Mouse (Mus musculus): ENCODE measurements around the gene Fmo5.
A peak's percentile ranks its signal among the peaks of the same experiment; 100 is the strongest.

Fmo5 gene

DNA sequence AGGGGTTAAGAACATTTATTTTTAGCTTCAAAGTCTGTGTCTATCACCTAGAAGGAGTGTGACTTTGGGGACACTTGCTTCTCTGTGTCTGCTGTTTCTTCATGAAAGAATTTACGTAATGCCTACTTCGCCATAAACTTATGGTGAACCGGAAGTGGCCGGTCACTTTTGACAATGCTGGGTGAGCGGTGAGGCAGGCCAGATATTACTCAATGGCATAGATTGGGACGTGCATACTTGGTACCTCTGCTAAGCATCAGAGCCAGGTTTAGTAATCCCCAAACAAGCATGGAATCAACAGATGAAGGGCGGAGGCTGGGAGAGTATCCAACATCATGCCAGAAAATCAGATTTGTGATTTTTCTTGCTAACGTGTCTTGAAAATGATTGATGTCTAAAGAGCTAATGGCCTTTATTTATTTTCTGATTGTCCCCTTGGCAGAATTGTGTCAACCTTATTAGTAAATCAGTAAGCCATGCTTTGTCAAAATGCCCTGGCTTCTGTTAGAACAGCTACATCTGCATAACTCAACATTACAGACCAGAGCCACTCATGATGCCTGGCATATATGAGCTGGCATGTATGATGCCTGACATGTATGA lies 2.8 kb downstream of the Fmo5 start:
- no peak for DNase-seq (ENCODE audit: low spot score)

DNA sequence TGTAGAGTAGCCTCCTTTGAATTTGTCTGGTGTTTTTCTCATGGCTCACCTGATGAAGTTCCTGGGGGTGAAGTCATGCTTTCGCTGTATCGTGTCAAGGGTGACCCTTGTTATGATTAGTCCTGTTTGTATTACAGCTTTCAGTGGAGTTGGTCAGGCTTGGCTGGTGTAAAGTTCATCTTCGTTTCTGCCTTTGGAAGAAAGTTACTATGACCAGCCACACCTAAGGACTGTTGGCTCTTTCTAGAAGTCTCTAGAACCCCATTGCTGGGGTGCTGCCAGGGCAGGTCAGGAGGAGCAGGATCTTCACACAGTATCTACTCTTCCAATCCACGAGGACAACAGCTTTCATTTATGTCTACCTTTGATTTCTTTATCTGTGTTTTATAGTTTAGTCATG lies 4.9 kb downstream of the Fmo5 start:
- DNase-seq (ENCODE audit: low spot score), result no peak

DNA sequence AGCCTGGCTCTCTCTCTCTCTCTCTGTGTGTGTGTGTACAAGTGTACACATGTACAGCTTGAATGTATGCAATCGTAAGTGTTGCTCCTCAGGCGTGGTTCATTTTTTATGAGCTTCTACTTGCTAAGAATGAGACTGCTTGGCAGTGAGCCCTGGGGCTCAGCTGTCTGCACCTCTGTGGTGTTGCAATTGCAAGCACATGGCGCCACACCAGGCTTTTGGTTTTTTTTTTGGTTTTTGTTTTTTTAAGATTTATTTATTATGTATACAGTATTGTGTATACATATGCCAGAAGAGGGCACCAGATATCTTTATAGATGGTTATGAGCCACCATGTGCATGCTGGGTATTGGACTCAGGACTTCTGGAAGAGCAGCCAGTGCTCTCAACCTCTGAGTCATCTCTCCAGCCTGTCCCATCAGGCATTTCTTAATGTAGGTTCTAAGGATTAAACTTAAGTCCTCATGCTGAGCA lies 5.7 kb downstream of the Fmo5 start:
- no peak for DNase-seq (ENCODE audit: low spot score)

DNA sequence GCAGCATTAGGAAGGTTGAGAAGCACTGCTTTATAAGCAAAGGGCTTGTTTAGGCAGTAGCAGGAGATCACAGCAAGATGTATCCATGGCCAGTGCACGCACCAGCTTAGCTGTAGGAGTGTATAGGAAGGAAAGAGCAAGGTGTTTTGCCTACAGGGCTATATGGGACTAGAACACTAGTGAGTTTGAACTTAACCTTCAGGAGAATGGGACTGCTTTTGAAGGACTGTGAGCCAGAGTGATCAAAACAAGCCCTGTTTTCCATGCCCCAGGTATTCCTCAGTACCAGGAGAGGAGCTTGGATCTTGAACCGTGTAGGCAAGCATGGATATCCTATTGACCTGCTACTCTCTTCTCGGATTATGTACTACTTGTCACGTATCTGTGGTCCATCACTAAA lies 12.8 kb downstream of the Fmo5 start:
- DNase-seq (ENCODE audit: low spot score), result no peak

DNA sequence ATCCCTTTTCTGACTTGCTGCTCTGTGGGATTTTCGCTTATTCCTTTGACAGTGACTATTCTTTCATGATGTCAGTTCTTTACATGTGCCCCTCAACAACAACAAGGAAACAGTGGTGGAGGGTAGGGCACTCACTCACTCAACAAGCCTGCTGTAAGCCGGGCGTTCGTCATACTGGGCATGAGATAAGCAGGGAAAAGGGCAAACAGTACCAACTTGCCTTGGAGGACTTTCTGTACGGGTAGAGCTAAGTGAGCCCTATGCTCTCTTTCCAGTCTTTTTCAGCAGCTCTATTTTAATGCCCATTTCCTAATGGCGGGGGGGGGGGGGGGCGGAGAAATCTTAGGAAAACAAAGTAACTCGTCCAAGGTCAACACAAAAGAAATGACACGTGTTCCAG lies 13.4 kb downstream of the Fmo5 start:
- DNase-seq (ENCODE audit: low spot score), result no peak

DNA sequence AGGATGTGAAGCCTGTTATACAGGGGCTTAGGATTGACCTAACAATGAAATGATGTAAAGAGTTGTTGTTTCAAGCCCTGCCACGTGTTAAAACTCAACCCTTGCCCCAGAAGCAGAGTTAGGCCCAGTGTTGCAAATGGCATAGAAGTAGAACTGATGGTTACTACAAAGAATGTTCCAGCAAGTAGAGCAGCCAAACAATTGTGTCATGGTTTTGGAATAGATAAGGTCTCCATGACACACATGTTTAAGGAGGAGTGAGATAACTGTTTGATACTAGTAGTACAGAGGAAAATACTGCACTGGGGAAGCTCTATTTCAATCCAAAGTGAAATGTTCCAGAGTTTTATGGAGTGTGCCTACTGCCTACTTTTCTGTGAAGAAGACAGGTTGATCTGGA lies 19.9 kb downstream of the Fmo5 start:
- no peak for DNase-seq (ENCODE audit: low spot score)

DNA sequence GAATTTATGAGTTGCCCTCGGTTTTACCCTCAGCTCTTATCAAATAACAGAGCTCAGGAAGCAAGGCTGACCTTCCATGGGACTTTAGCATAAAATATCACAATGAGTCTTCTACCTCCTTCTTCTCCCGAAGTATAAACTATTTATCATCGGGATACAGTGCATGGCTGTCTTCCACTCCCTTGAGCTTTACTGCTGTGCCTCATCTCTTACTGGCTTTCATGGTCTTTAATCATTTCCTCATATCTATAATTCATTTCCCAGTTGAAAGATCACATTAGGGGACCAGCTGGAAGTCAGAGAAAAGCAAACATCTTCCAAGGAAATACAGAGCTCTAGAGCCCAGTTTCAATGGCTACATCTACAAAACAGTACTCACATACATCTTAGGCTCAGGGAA lies 20.4 kb downstream of the Fmo5 start:
- no peak for DNase-seq (ENCODE audit: low spot score)

DNA sequence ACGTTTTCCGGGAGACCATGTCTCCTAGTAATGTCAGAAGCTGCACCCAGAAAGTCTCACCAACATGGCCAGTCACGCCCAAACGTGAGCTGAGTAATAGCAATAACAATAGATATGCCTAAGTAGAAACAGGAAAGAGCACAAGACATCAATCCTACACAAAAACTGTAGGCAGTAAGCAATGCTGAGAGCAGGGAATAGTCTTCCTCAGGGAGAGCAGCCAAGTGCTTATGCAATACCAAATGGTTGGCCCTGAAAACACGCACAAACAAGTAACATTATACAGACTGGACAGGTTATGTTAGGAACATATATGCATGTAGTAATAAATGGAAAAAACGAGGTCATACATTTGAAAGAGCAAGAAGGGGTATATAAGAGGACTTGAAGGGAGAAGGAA lies 20.9 kb downstream of the Fmo5 start:
- DNase-seq (ENCODE audit: low spot score), result no peak

DNA sequence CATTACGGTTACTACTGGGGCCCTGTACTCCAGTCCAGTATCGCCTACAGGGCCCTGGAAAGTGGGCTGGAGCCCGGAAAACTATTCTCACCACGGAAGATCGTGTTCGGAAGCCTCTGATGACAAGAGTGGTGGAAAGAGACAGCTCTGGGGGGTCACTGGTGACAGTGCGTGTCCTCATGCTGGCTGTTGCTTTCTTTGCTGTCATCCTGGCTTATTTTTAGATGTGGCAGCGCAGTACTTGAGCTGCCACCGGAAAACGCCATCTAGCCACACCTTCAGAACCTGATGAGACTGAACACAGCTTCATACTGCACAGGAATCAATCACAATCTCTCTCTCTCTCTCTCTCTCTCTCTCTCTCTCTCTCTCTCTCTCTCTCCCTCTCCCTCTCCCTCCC lies 23.0 kb downstream of the Fmo5 start:
- DNase-seq (ENCODE audit: low spot score), result no peak

DNA sequence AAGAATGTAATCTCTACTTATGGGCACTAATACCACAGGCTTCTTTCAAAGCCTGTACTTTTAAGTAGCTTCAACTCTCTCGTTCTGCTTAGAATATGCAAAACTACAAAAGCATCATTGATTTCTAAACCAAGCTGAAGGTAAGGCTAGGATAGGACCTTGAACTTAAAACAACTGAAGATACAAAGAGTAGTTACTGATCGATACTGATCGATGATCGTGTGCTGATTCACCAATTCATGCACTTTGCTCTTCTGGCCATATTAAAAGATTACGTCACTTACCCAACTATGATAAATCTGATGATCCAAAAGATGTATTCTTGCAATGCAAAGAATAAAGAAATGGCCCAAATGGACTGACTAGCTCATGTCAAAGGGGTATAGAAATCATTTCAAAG lies 25.2 kb downstream of the Fmo5 start:
- no peak for DNase-seq (ENCODE audit: low spot score)

DNA sequence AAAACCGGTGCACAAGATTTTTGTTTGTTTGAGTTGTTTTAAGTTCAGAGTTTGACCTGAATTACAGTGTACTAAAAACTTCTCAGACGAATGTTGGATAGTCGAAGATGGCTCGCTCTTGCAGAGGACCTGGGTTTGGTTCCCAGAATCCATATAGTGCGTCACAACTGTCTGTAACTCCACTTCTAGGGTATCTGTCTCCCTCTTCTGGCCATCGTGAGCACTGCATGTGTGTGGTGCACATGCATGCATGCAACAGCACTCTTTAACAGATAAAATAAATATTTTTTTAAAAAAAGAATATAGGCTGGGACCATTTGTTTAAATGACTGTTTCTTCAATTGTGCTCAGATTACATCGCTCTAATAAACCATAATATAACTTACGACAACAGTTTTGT lies 26.3 kb downstream of the Fmo5 start:
- DNase-seq (ENCODE audit: low spot score), result no peak

DNA sequence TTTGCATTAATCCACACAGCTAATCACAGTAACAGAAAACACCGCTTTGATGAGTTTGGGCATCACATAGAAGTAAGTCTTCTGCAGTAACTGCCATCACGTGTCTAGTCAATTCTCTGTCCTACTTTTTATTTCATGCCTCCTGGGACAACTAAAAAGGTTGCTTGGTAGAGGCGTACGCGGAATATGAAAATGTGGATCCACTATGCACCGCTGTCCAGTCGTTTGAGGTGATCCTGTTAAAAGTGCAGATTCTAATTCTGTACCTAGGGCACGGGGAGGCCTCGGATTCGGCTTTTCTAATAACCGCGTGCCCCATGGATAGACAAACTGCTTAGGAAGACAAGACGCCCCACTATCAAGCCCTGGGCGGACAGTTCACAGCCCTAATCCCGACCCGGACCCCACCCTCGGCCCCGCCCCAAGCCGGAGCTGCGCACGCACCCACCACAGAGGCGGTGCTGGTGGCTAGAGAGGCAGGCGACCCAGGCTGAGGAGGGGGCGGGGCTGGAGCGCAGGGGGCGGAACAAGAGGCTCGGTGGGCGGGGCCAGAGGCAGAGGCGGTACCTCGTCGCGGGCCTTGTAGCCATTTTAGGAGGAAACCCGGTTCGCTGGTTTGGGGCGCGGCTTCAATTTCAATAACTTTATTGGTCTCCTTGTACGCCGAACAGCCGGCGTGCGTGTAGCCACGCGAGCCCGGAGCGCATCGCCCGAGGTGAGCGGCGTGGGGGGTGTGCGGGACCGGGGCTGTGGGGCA lies 29.2 kb downstream of the Fmo5 start, which contains the start of gene Prkab2:
TSS of gene Prkab2 (plus strand) at position 539 of the 757 bp plus-strand sequence.
- peak; percentile 100 for DNase-seq (ENCODE audit: low spot score)

DNA sequence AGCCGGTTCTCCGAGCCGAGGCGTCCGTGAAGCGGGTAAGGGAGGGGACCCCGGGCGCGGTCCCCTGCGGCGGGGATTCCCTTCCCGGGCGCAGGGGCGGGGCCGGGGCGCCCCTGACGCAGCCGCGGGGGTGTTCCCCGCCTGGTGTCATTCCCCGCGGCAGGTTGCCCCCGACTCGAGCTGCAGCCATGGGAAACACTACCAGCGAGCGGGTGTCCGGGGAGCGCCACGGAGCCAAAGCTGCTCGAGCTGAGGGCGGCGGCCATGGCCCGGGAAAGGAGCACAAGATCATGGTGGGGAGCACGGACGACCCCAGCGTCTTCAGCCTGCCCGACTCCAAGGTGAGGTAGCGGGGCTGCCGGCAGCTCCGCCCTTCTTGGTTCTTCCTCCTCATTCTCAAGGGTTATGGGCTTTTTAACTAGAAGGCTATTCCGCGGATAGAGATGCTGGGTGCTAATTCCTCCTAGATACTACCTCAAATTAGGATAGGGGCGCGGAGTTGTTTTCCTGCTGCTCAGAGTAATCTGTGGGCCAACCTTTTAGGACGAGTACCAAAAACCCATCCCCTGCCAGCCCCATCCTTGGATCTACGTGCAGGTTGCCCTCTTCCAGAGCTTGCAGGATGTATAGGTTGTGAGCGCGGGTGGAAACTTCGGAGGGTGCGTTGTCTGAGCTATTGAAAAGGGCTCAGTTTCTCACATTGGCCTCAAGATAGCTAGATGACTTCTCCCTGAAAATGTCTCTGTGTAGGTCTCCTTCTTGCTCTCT lies 30.0 kb downstream of the Fmo5 start:
- DNase-seq (ENCODE audit: low spot score), result peak; percentile 31

DNA sequence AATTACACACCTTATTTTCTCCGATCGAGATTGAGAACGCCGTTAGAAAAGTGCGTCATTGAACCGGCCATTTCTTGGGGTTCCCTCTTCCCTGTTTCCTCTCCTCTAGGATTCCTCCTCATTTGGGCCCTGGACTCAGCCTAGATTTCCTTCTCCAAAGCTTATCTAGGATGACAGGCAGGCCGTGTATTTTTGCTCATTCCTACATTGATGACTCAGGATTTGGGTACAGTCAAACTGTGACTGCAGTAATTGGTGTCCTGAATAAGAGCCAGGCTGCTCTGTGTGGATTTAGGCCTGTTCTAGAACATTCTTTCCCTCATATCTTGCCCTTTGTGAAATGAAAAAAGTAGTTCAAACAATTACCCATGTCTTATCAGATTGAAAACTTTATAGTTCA lies 31.1 kb downstream of the Fmo5 start:
- DNase-seq (ENCODE audit: low spot score), result no peak

DNA sequence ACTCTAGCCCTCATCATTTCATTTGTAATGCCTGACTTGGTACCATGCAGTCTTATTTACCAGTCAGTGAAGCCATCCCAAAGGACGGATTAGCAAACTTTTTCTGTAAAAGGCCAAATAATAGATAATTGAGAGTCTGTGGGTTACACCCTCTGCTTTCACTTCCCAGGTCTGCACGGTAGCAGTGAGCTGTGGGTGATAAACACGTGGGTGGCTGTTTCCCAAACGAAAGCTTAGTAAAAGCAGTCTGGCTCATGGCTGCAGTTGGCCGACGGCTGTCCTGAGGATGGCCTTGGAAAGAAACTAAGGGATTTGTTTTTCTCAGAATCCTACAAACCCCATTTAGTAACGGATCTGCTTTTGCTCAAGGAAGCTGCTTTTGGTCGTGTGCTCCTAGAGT lies 32.6 kb downstream of the Fmo5 start:
- no peak for DNase-seq (ENCODE audit: low spot score)

DNA sequence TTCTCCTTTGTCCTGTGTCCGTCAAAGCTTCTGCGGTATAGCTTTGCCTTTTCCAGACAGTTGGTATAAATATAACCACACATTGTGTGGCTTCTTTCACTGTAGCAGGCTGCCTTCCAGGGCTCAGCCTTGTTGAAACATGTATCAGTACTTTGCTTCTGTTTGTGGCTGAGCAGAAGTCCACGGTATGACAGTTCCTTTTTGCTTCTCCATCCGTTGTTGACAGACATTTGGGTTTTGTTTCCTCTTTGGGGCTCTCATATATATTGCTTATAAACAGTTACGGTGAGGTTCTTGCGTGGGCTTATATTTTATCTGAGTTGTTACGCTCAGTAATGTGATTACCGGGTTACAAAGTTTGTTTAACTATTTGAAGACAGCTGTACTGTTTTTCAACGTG lies 36.9 kb downstream of the Fmo5 start:
- DNase-seq (ENCODE audit: low spot score), result no peak

DNA sequence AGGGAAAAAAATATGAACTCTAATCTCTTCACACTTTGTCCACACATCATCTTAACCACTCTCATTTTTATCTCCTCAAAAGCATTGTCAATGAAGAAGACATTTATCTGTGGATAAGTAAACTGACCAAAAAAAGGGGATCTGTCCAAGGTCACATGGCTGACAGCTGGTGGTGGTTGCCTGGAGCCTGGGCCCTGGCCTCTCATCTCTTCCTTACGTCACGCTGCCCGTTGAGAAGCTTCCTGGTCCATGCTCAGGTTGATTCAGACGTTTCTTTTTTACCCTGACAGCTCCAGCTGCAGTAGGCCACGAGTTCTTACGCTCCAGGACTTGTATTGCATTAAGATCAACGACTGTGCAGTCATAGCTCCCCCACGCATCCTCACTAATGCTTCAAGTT lies 37.5 kb downstream of the Fmo5 start:
- DNase-seq (ENCODE audit: low spot score), result no peak

DNA sequence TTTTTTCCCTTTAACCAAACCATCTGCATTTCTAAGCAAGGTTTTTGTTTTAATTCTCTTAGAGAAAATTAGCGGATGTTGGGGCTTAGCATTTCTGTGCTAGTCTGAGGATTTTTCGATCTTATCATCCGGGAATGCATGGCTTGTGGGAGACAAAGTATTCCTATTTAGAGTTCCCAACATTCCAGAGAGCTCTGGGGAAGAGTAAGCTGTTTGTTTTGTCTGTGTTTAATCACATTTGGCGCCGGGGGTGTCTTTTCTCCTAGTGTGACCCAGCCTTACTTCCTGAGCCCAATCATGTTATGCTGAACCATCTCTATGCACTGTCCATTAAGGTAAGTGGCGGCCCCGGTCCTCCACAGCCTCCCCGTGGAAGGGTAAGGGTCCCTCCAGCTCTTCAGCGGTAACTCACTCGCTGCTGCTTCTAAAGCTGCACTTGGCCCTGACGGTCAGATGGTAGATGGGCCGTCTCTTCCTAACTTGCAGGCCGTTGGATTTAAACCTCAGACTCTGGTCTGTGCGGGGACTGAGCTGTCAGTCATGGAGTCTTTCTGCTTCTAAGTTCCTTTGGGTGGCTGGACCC lies 38.6 kb downstream of the Fmo5 start:
- DNase-seq (ENCODE audit: low spot score), result no peak

DNA sequence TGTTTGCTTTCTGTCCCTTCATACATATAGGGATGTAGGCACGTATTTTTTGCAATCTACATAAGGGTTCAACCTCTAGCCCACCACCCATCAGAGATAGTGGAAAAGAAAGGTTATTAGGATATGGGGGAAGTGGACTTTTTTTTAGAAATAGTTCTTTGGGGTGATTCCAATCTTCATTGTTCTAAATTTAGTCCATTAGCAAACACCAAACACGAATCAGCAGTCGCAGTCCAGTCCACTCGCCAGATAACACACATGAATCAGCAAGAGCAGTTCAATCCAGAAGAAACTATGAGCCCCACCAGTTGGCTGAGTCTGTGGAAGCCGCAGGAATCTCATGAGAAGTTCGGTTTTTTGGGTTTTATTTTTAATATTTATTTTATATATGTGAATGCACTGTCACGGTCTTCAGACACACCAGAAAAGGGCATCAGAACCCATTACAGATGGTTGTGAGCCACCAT lies 46.1 kb downstream of the Fmo5 start, which contains the start of gene Gm17651:
TSS of gene Gm17651 (minus strand) at position 51 of the 467 bp plus-strand sequence.
- no peak for DNase-seq (ENCODE audit: low spot score)

DNA sequence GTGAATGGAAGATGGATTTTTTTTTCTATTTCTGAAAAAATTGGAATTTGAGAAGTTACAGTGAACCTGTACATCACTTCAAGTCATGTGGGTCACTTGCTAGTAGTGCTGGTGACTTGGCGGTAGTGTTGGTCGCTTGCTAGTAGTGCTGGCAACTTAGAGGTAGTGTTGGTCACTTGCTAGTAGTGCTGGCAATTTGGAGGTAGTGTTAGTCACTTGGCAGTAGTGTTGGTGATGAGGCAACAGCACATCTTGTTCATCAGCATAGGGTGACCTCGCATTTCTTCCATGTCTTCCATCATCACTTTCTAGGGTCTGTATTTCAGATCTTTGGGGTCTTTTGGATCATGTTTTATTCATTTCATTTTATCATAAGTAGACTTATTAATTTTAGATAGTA lies 47.5 kb downstream of the Fmo5 start:
- DNase-seq (ENCODE audit: low spot score), result no peak

DNA sequence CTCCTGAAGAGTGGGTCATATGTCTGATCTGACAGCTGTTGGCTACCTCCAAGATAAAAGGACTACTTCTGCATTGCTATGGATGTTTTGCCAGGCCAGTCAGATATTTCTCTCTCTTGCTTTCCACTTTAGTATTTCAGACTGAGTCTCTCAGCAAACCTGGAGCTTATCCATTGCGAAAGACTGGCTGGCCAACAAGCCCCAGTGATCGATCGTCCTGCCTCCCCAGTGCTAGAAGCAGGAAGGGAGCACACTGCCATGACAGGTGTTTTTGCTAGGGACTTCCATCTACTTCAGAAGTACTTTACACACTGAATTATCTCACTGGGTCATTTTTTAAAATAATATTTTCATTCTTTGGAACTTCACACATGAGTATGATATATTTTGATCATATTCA lies 49.8 kb downstream of the Fmo5 start:
- no peak for DNase-seq (ENCODE audit: low spot score)

DNA sequence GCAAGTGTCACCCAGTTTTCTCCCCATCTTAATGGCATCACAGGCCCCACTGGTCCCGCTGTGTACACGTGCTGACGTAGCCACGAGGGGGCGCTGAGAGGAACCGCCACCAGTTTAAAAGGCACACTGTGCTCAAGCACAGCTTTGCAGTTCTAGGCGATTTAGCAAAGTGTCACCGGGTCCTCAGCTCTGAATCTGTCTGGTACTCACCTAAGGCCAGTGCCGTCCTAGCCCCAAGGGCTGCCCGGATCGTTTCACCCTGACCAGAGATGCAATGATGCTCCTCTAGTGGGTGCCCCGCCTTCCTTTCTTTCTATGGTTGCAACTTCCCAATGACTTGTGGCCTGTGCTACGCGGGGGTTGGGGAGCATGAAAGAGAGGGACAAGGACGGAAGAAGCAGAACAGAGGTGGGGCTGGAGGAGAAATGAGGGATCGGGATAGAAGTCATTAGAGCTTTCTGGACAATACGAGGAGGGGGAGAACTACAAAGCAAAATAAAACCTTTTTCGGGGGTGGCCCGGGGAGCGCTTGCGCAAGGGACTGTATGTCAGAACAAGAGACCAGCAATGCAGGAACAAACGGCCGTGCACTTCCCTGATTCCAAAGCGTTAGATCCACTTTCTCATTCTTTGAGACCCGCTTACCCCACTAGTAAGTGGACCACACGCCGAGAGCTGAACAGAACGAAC lies 52.2 kb downstream of the Fmo5 start:
- peak; percentile 81 for DNase-seq (ENCODE audit: low spot score)
